Mouse (Mus musculus): ENCODE measurements around the gene Pcnx3. TPM values are rescaled to one million over a fixed set of nuclear protein-coding genes. Genes with fewer than 3 reads are reported as not detected.

Pcnx3 gene
- polyA plus RNA-seq, 1 experiment from 2014 or later = 28.1 TPM

DNA sequence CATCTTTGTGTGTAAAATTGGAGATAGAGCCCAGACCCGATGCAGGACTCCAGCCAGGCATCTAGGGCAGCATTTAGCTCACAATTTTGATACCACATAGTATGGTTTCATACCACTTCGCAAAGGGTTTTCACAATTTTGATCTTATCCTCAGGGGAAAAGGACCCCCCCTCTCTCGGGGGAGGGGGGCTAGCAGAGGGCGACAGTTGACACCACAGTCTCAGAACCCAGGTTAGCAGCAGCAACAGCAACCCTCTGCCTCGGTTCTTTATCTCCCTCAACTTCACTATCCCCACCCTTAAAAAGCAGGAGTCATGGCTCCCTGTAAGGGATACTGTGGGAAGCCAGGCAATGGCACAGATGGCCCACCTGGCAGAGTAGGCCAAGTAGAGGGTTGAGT, 24.5 kb upstream of the Pcnx3 start:
- Histone ChIP-seq H3K27me3 (ENCODE audit: insufficient read depth, low read length) (no peaks in the 10 kb centered on the region), H3K4me1 (ENCODE audit: insufficient read depth, low read length) (peaks cover 21% of the 10 kb centered on the region), H3K4me2 (replicated peaks; ENCODE audit: low read depth, low read length) (peak overlapping the region; percentile 18; the same call in 1 of the 2 replicates), H3K36me3 (ENCODE audit: insufficient read depth, low read length) (peaks cover 21% of the 10 kb centered on the region), H3K27ac (ENCODE audit: low read length) (peak overlapping the region; percentile 73), H3K9me3 (ENCODE audit: low read length) (no peaks in the 10 kb centered on the region), H3K9ac (replicated peaks; ENCODE audit: low read length) (peak overlapping the region; percentile 51), H3K4me3 (ENCODE audit: low read length) (no peak overlapping the region)
- peak; percentile 8; the same call in 1 of the 2 replicates for ATAC-seq (ENCODE audit: low FRiP score, low TSS enrichment)
- WGBS = 66% methylated on average over 5 of the region's 5 CpGs

DNA sequence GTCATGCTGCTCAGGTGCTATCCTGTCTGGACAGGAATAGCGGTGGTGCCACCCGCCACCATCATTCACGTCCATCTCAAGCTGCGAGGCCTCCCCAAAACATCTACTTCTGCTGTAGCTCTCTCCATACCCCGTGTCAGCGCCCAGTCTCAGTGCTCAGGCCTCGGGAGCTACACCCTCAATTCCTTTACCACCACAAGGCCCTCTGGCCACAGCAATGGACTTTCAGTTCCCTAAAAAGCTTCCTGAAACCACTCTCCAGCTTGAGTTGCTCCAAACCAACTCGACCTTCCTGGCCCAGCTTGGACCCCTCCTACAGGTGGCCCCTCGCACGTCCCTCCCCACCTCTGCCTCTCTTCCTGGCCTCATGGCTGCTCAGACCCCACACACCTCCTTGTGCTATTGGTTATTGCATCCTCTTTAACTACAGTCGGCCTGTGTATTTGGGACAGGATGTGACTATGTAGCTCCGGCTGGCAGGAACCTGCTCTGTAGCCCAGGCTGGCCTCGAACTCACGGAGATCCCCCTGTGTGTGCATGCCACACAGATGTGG, 23.3 kb upstream of the Pcnx3 start:
- 89% methylated on average over 14 of the region's 14 CpGs for WGBS
- no peaks in the 10 kb centered on the region for H3K27me3 ChIP-seq (ENCODE audit: insufficient read depth, low read length)
- H3K9me3 ChIP-seq (ENCODE audit: low read length) = no peaks in the 10 kb centered on the region
- peaks cover 24% of the 10 kb centered on the region for H3K36me3 ChIP-seq (ENCODE audit: insufficient read depth, low read length)
- H3K27ac ChIP-seq (ENCODE audit: low read length) = no peak overlapping the region
- peaks cover 21% of the 10 kb centered on the region for H3K4me1 ChIP-seq (ENCODE audit: insufficient read depth, low read length)
- H3K4me2 ChIP-seq (replicated peaks; ENCODE audit: low read depth, low read length) = no peak overlapping the region
- no peak for ATAC-seq (ENCODE audit: low FRiP score, low TSS enrichment)
- no peak overlapping the region for H3K9ac ChIP-seq (replicated peaks; ENCODE audit: low read length)
- H3K4me3 ChIP-seq (ENCODE audit: low read length) = no peak overlapping the region

DNA sequence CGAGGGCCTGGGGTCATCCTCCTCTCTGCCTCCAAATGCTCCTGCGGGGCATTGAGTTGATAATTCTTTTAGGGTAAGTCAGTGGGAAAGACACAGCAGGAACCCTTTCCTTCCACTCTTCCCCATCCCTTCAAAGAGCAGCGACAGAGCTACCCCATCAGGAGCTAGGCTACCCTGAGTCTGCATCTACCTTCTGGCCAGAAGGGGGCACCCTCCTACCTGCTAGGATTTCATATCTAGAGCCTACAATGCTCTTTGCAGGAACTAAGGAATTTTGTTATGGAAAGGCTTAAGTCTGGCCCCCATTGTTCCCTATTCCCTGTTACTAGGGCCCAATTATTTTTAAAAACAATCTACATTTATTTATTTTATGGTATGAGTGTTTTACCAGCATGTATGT, 22.5 kb upstream of the Pcnx3 start:
- H3K27me3 ChIP-seq (ENCODE audit: insufficient read depth, low read length) = no peaks in the 10 kb centered on the region
- no peak overlapping the region for H3K4me2 ChIP-seq (replicated peaks; ENCODE audit: low read depth, low read length)
- no peak for ATAC-seq (ENCODE audit: low FRiP score, low TSS enrichment)
- no peak overlapping the region for H3K27ac ChIP-seq (ENCODE audit: low read length)
- 8% methylated on average over 3 of the region's 3 CpGs for whole genome bisulfite sequencing
- H3K4me3 ChIP-seq (ENCODE audit: low read length) = no peak overlapping the region
- H3K36me3 ChIP-seq (ENCODE audit: insufficient read depth, low read length) = peaks cover 30% of the 10 kb centered on the region
- H3K9me3 ChIP-seq (ENCODE audit: low read length) = no peaks in the 10 kb centered on the region
- H3K9ac ChIP-seq (replicated peaks; ENCODE audit: low read length) = no peak overlapping the region
- peaks cover 19% of the 10 kb centered on the region for H3K4me1 ChIP-seq (ENCODE audit: insufficient read depth, low read length)

DNA sequence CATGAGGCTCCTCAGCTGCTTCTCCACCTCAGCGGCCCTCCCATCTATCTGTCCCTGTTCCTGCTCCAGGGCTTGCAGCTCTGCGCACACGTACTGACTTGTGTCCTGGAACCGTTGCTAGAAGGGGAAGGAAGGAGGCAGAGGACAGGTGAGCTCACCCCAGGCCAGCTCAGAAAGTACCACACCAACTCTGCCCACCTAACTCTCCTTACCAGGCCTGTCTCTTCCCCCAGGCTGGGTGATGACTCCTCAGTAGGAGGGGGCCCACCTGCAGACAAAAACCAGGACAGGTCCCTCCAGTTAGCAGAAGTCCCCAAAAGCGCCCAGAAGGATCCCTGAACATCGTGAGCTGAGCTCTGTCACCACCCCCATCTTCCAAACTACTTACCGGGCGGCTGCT, 21.9 kb upstream of the Pcnx3 start:
- Histone ChIP-seq H3K4me2 (replicated peaks; ENCODE audit: low read depth, low read length) (no peak overlapping the region), H3K36me3 (ENCODE audit: insufficient read depth, low read length) (peaks cover 31% of the 10 kb centered on the region), H3K27ac (ENCODE audit: low read length) (no peak overlapping the region), H3K4me1 (ENCODE audit: insufficient read depth, low read length) (peaks cover 18% of the 10 kb centered on the region), H3K9ac (replicated peaks; ENCODE audit: low read length) (no peak overlapping the region), H3K4me3 (ENCODE audit: low read length) (no peak overlapping the region), H3K27me3 (ENCODE audit: insufficient read depth, low read length) (no peaks in the 10 kb centered on the region), H3K9me3 (ENCODE audit: low read length) (no peaks in the 10 kb centered on the region)
- 81% methylated on average over 8 of the region's 8 CpGs for WGBS
- ATAC-seq (ENCODE audit: low FRiP score, low TSS enrichment) = no peak

DNA sequence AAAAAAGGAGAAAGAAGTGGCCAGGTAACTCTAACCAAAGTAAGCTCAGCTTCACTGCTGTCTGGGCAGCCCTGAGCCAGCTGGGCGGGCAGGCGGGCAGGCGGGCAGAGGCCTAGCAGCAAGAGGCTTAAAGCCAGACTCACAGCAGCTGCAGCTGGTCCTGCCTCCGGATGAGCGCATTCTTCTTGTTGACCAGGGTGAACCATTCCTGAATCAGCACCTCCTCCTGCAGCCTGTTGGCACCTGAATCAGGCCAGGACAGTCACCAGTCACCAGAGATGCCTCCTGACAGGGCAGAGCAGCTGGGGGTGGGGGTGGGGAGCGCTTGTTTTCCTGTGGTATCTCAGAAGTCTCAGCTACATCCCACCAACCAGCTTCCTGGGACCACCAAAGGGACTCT, 21.4 kb upstream of the Pcnx3 start:
- H3K9me3 ChIP-seq (ENCODE audit: low read length) = no peaks in the 10 kb centered on the region
- H3K4me2 ChIP-seq (replicated peaks; ENCODE audit: low read depth, low read length) = no peak overlapping the region
- ATAC-seq (ENCODE audit: low FRiP score, low TSS enrichment) = no peak
- H3K36me3 ChIP-seq (ENCODE audit: insufficient read depth, low read length) = peaks cover 31% of the 10 kb centered on the region
- H3K27me3 ChIP-seq (ENCODE audit: insufficient read depth, low read length) = no peaks in the 10 kb centered on the region
- H3K4me1 ChIP-seq (ENCODE audit: insufficient read depth, low read length) = peaks cover 19% of the 10 kb centered on the region
- no peak overlapping the region for H3K4me3 ChIP-seq (ENCODE audit: low read length)
- H3K27ac ChIP-seq (ENCODE audit: low read length) = no peak overlapping the region
- WGBS = 93% methylated on average over 6 of the region's 6 CpGs
- no peak overlapping the region for H3K9ac ChIP-seq (replicated peaks; ENCODE audit: low read length)

DNA sequence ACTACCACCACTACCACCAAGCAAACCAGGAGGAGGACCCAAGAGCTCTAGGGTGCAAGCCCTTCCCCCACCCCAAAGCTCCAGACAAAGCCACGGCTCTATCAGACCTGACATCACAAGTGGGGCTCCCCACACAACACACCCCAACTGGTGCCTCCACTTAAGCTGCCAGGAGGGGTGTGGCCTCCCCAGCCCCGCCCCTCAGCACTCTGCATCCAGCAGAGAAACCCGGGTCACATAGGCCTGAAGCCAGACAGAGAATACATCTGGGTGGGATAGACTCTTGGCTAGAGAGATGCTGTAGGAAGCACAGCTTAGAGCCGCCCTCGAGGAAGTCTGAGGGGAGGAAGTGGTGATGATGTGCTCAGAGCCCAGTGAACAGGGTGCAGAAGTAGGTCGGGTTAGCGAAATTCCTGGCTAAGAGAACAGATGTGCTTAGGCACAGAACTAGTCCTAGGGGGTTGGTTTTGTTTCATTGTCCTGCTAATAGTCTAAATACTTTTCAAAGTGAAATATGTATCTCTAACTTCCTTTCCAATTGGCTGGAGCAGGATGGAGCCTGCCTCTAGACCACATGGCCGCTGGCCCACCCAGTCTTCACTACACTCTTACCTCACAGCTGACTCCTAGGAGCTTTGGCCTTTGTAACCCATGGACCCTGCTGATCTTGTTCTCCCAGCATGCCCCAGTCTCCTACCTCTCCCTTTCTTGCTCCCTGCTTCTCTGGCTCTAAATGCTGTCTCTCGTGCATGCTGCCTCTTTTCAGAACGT, 16.3 kb upstream of the Pcnx3 start:
- Histone ChIP-seq H3K27me3 (ENCODE audit: insufficient read depth, low read length) (no peaks in the 10 kb centered on the region), H3K9me3 (ENCODE audit: low read length) (no peaks in the 10 kb centered on the region), H3K4me1 (ENCODE audit: insufficient read depth, low read length) (peaks cover 12% of the 10 kb centered on the region; the same call in 1 of the 2 replicates), H3K36me3 (ENCODE audit: insufficient read depth, low read length) (peaks cover 58% of the 10 kb centered on the region), H3K9ac (replicated peaks; ENCODE audit: low read length) (no peak overlapping the region), H3K4me2 (replicated peaks; ENCODE audit: low read depth, low read length) (no peak overlapping the region), H3K27ac (ENCODE audit: low read length) (peak overlapping the region; percentile 71), H3K4me3 (ENCODE audit: low read length) (no peak overlapping the region)
- 43% methylated on average over 10 of the region's 10 CpGs for WGBS
- ATAC-seq (ENCODE audit: low FRiP score, low TSS enrichment) = peak; percentile 69

DNA sequence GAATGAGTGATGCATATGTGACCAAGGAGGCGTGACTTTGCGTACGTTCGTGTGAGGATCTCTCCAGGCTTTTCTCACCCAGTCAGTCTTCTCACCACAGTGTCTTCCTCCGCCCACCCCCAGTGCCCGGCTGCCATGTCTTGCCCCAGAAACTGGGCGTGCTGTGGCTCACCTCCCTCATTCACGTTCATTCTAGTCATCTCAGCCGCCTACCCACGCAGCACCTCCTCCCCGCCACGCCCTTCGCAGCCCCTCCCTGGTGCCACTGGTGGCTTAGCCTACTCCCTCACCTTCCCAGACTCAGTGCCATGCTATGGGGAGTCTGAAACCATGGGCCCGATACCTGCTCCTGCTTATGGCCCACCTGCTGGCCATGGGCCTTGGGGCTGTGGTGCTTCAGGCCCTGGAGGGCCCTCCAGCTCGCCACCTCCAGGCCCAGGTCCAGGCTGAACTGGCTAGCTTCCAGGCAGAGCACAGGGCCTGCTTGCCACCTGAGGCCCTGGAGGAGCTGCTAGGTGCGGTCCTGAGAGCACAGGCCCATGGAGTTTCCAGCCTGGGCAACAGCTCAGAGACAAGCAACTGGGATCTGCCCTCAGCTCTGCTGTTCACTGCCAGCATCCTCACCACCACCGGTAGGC, 15.6 kb upstream of the Pcnx3 start, which contains the start of gene Kcnk7:
Gene Kcnk7 (plus strand): TSS at position 205 of the 638 bp plus-strand sequence.
- H3K9me3 ChIP-seq (ENCODE audit: low read length) = no peaks in the 10 kb centered on the region
- no peak for ATAC-seq (ENCODE audit: low FRiP score, low TSS enrichment)
- WGBS = 65% methylated on average over 17 of the region's 17 CpGs
- H3K4me3 ChIP-seq (ENCODE audit: low read length) = no peak within 1 kb of the TSS
- peaks cover 61% of the 10 kb centered on the region for H3K36me3 ChIP-seq (ENCODE audit: insufficient read depth, low read length)
- no peaks in the 10 kb centered on the region for H3K27me3 ChIP-seq (ENCODE audit: insufficient read depth, low read length)
- no peak within 1 kb of the TSS for H3K9ac ChIP-seq (replicated peaks; ENCODE audit: low read length)
- H3K4me1 ChIP-seq (ENCODE audit: insufficient read depth, low read length) = peaks cover 12% of the 10 kb centered on the region; the same call in 1 of the 2 replicates
- no peak within 1 kb of the TSS for H3K4me2 ChIP-seq (replicated peaks; ENCODE audit: low read depth, low read length)
- H3K27ac ChIP-seq (ENCODE audit: low read length) = peak within 1 kb of the TSS; percentile 71

DNA sequence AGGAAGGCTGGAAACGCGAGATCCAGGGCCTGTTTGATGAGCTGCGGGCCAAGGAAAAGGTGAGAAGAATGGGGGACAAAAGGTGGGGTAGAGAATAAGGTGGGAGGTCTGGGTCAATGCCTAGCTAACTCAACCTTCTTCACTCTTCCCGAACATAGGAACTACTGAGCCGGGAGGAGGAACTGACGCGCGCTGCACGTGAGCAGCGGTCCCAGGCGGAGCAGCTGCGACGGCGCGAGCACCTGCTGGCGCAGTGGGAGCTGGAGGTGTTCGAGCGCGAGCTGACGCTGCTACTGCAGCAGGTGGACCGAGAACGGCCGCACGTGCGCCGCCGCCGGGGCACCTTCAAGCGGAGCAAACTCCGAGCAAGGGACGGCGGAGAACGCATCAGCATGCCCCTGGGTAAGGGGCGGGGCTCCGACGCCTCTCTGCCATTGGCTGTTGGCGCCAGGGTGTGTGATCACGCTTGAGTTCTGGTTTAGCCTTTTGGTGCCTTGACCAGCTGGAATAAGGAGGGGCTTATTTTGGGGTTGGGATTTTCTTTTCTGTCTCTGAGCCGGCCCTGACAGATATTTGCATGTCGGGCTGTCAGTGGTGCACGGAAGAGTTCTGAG, 7.2 kb upstream of the Pcnx3 start:
- H3K4me3 ChIP-seq (ENCODE audit: low read length) = no peak overlapping the region
- no peaks in the 10 kb centered on the region for H3K27me3 ChIP-seq (ENCODE audit: insufficient read depth, low read length)
- H3K9me3 ChIP-seq (ENCODE audit: low read length) = no peaks in the 10 kb centered on the region
- no peak overlapping the region for H3K27ac ChIP-seq (ENCODE audit: low read length)
- WGBS = 30% methylated on average over 41 of the region's 41 CpGs
- no peak overlapping the region for H3K9ac ChIP-seq (replicated peaks; ENCODE audit: low read length)
- H3K36me3 ChIP-seq (ENCODE audit: insufficient read depth, low read length) = peaks cover 75% of the 10 kb centered on the region
- ATAC-seq (ENCODE audit: low FRiP score, low TSS enrichment) = peak; percentile 58; the same call in 1 of the 2 replicates
- peak overlapping the region; percentile 40 for H3K4me2 ChIP-seq (replicated peaks; ENCODE audit: low read depth, low read length)
- H3K4me1 ChIP-seq (ENCODE audit: insufficient read depth, low read length) = peaks cover 35% of the 10 kb centered on the region

DNA sequence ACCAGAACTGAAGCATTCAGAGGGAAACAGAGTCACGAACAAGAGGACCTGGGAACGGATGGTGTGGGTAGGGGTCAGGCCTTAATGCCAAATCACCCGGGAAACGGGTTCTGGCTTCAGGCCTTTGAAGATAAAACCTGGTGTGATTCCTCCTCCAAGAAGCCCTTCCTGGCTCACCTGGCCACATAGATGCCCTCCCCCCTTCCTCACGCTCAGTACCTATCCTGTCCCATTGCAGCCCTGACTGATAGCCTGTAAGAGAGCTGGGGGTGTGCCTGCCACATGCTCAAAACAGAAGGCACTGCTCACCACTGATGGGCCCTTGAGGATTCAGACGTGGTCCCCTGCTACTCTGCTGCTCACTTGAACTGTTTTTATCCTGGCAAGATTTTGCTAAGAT, 5.1 kb upstream of the Pcnx3 start:
- Histone ChIP-seq H3K36me3 (ENCODE audit: insufficient read depth, low read length) (peaks cover 54% of the 10 kb centered on the region), H3K4me1 (ENCODE audit: insufficient read depth, low read length) (peaks cover 43% of the 10 kb centered on the region), H3K9ac (replicated peaks; ENCODE audit: low read length) (no peak overlapping the region), H3K27me3 (ENCODE audit: insufficient read depth, low read length) (no peaks in the 10 kb centered on the region), H3K27ac (ENCODE audit: low read length) (no peak overlapping the region), H3K9me3 (ENCODE audit: low read length) (no peaks in the 10 kb centered on the region), H3K4me3 (ENCODE audit: low read length) (no peak overlapping the region), H3K4me2 (replicated peaks; ENCODE audit: low read depth, low read length) (peak overlapping the region; percentile 98)
- 85% methylated on average over 6 of the region's 6 CpGs for WGBS
- no peak for ATAC-seq (ENCODE audit: low FRiP score, low TSS enrichment)
